ENCODE assay signal across 8 mouse cellular contexts in genomic region chr11:117976081-117976582, GRCm38 (mm10). TPM values are rescaled to one million over a fixed set of nuclear protein-coding genes. Genes with fewer than 3 reads are reported as not detected.
DNase-seq lines count a peak whose midpoint lies in the region; ATAC-seq and TF ChIP-seq lines count a peak whose summit lies in the region.

No protein-coding gene starts in this region.

- peak; percentile 27 for DNase-seq in liver
- peak; percentile 92 to 95 for DNase-seq in cerebellum, postnatal 10 days
- DNase-seq in gastrocnemius, postnatal 14 days: peak; percentile 81
- peak; percentile 45 for DNase-seq in stomach, postnatal 0 days (ENCODE audit: low spot score)
- no peak for DNase-seq in layer of hippocampus, adult 9-10 months (ENCODE audit: low spot score)

- H3K9me3 ChIP-seq in liver, embryonic 12.5 days (replicated peaks): no peaks in the 10 kb centered on the region
- H3K9me3 ChIP-seq in kidney, embryonic 16.5 days (ENCODE audit: low read length): no peaks in the 10 kb centered on the region
- no peaks in the 10 kb centered on the region for H3K9me3 ChIP-seq in stomach, postnatal 0 days (ENCODE audit: control insufficient read depth, low read length)

- no peak overlapping the region for H3K4me2 ChIP-seq in liver, embryonic 12.5 days
- H3K4me2 ChIP-seq in kidney, embryonic 16.5 days (replicated peaks; ENCODE audit: low read depth, low read length): no peak overlapping the region
- H3K4me2 ChIP-seq in stomach, postnatal 0 days (replicated peaks; ENCODE audit: low read depth): no peak overlapping the region

- 23% methylated on average over 8 of the region's 8 CpGs for WGBS in liver, embryonic 12.5 days (ENCODE audit: insufficient replicate concordance)
- 11% methylated on average over 8 of the region's 8 CpGs for WGBS in kidney, embryonic 16.5 days
- WGBS in stomach, postnatal 0 days: 38% methylated on average over 8 of the region's 8 CpGs

- H3K36me3 ChIP-seq in liver, embryonic 12.5 days: no peaks in the 10 kb centered on the region
- H3K36me3 ChIP-seq in kidney, embryonic 16.5 days (ENCODE audit: insufficient read depth, low read length): no peaks in the 10 kb centered on the region
- H3K36me3 ChIP-seq in stomach, postnatal 0 days (ENCODE audit: control insufficient read depth, insufficient read depth, low read length): no peaks in the 10 kb centered on the region

- no peak for TF ChIP-seq CTCF in stomach, postnatal 0 days (IDR thresholded peaks at IDR 0.05; ENCODE audit: low read depth)

- ATAC-seq in liver, embryonic 12.5 days: no peak
- ATAC-seq in kidney, embryonic 16.5 days (ENCODE audit: low FRiP score, low TSS enrichment): peak; percentile 73
- ATAC-seq in megakaryocyte progenitor cell, adult 5-6 weeks (replicated peaks; ENCODE audit: poor library complexity): peak; percentile 58
- ATAC-seq in stomach, postnatal 0 days (ENCODE audit: low FRiP score, low TSS enrichment): peak; percentile 46; the same call in 1 of the 2 replicates

- intact Hi-C loops in gastrocnemius, postnatal 14 days (cut with DNase I; ENCODE audit: low total_unique reads): no loop called here

- no peak overlapping the region for H3K27ac ChIP-seq in liver, embryonic 12.5 days
- peak overlapping the region; percentile 88 for H3K27ac ChIP-seq in kidney, embryonic 16.5 days (ENCODE audit: low read length)
- no peak overlapping the region for H3K27ac ChIP-seq in stomach, postnatal 0 days (replicated peaks)

- H3K27me3 ChIP-seq in liver, embryonic 12.5 days (replicated peaks): peaks cover 58% of the 10 kb centered on the region
- no peaks in the 10 kb centered on the region for H3K27me3 ChIP-seq in kidney, embryonic 16.5 days (ENCODE audit: insufficient read depth, low read length)
- no peaks in the 10 kb centered on the region for H3K27me3 ChIP-seq in stomach, postnatal 0 days (ENCODE audit: control insufficient read depth, insufficient read depth, low read length)

- TF ChIP-seq EP300 in stomach, postnatal 0 days (optimal IDR thresholded peaks at IDR 0.05): no peak

- no peak overlapping the region for H3K4me3 ChIP-seq in liver, embryonic 12.5 days
- no peak overlapping the region for H3K4me3 ChIP-seq in kidney, embryonic 16.5 days (ENCODE audit: low read length)
- H3K4me3 ChIP-seq in stomach, postnatal 0 days (ENCODE audit: low read depth, low read length): no peak overlapping the region

- H3K4me1 ChIP-seq in liver, embryonic 12.5 days: peaks cover 21% of the 10 kb centered on the region; the same call in 1 of the 2 replicates
- H3K4me1 ChIP-seq in kidney, embryonic 16.5 days (ENCODE audit: insufficient read depth, low read length): peaks cover 30% of the 10 kb centered on the region
- H3K4me1 ChIP-seq in stomach, postnatal 0 days (replicated peaks; ENCODE audit: control insufficient read depth, insufficient read depth): no peaks in the 10 kb centered on the region

- no peak overlapping the region for H3K9ac ChIP-seq in liver, embryonic 12.5 days
- peak overlapping the region; percentile 61 for H3K9ac ChIP-seq in kidney, embryonic 16.5 days (replicated peaks; ENCODE audit: low read length)
- H3K9ac ChIP-seq in stomach, postnatal 0 days (ENCODE audit: low read length): no peak overlapping the region; the same call in 1 of the 2 replicates

RNA-seq across cellular contexts. Expression of gene Socs3, which starts 6.3 kb away (rescaled TPM):
- polyA plus RNA-seq in liver, embryonic 12.5 days (2016; fragmentation: Nextera tagmentation; extraction: Ambion mirVana): 8.6 and 9.8 TPM in 2 replicates
- total RNA-seq in gastrocnemius, postnatal 14 days (2021): 1 to 10 TPM; 2.9 to 3.7 TPM
- polyA plus RNA-seq in kidney, embryonic 16.5 days (2015; fragmentation: Nextera tagmentation; extraction: Ambion mirVana): 14.6 and 15.9 TPM in 2 replicates
- total RNA-seq in megakaryocyte progenitor cell, adult 5-6 weeks (2015): 0.76 and 0.96 TPM in 2 replicates
- 0.79 and 1.1 TPM in 2 replicates for total RNA-seq in megakaryocyte progenitor cell, adult 5-6 weeks (2017)
- 13.5 and 15.7 TPM in 2 replicates for polyA plus RNA-seq in stomach, postnatal 0 days (2015; fragmentation: Nextera tagmentation; extraction: Ambion mirVana)

RNA-seq across cellular contexts. Expression of gene Pgs1, which starts 10.0 kb away (rescaled TPM):
- 26.4 and 29.6 TPM in 2 replicates for polyA plus RNA-seq in liver, embryonic 12.5 days (2016; fragmentation: Nextera tagmentation; extraction: Ambion mirVana)
- total RNA-seq in gastrocnemius, postnatal 14 days (2021): 10 to 100 TPM; 15.6 to 17.1 TPM
- polyA plus RNA-seq in kidney, embryonic 16.5 days (2015; fragmentation: Nextera tagmentation; extraction: Ambion mirVana): 37.5 and 41.8 TPM in 2 replicates
- 13.0 and 14.7 TPM in 2 replicates for total RNA-seq in megakaryocyte progenitor cell, adult 5-6 weeks (2015)
- 15.6 and 18.7 TPM in 2 replicates for total RNA-seq in megakaryocyte progenitor cell, adult 5-6 weeks (2017)
- polyA plus RNA-seq in stomach, postnatal 0 days (2015; fragmentation: Nextera tagmentation; extraction: Ambion mirVana): 28.7 and 29.4 TPM in 2 replicates
